Mouse (Mus musculus) neural tube, embryonic 15.5 days (tissue): ENCODE measurements around the gene Ptprn. TPM values are rescaled to one million over a fixed set of nuclear protein-coding genes. Genes with fewer than 3 reads are reported as not detected.

Experiments used
- ATAC-seq: fragments of 200-750 bp; cut with Nextera tagmentation; 2 replicates; pipeline ENCODE4 v1.8.0; 2017; ENCODE audit warnings: mild to moderate bottlenecking, moderate TSS enrichment, moderate library complexity; ENCODE audit not compliant: low FRiP score
- H3K27ac ChIP-seq: fragments of 300-500 bp; sonication (generic); replicated peaks from 2 replicates; pipeline ENCODE4 v1.5.1; 2015; ENCODE audit warnings: mild to moderate bottlenecking, inconsistent platforms
- H3K27me3 ChIP-seq: fragments of 300-500 bp; sonication (generic); replicated peaks from 2 replicates; pipeline ENCODE4 v1.6.1; 2015; ENCODE audit warnings: inconsistent platforms
- H3K36me3 ChIP-seq: fragments of 300-500 bp; sonication (generic); 2 replicates; pipeline ENCODE4 v1.6.1; 2015; ENCODE audit warnings: inconsistent platforms
- H3K4me1 ChIP-seq: fragments of 300-500 bp; sonication (generic); 2 replicates; pipeline ENCODE4 v1.6.1; 2015; ENCODE audit warnings: inconsistent platforms
- H3K4me2 ChIP-seq: fragments of 300-500 bp; sonication (generic); 2 replicates; pipeline ENCODE4 v1.6.1; 2015; ENCODE audit warnings: inconsistent platforms, mild to moderate bottlenecking, moderate library complexity
- H3K4me3 ChIP-seq: fragments of 300-500 bp; sonication (generic); replicated peaks from 2 replicates; pipeline ENCODE4 v1.5.1; 2015; ENCODE audit warnings: mild to moderate bottlenecking, inconsistent platforms
- H3K9ac ChIP-seq: fragments of 300-500 bp; sonication (generic); replicated peaks from 2 replicates; pipeline ENCODE4 v1.6.1; 2015; ENCODE audit warnings: mild to moderate bottlenecking, inconsistent platforms
- H3K9me3 ChIP-seq: fragments of 300-500 bp; sonication (generic); replicated peaks from 2 replicates; pipeline ENCODE4 v1.6.1; 2016; ENCODE audit warnings: inconsistent platforms
- WGBS: fragments of 180-500 bp; shearing (Covaris S2); methylation state at CpG from one replicate; pipeline ENCODE4 v1.1.7; 2015; ENCODE audit warnings: mixed read lengths; 5-methylcytosine and 5-hydroxymethylcytosine counted together
- polyA plus RNA-seq: library from polyadenylated mRNA; unstranded; fragments of >200 nt; fragmentation: Nextera tagmentation; extraction: Ambion mirVana; gene quantifications from 2 replicates; pipeline ENCODE4 v1.2.1, GENCODE M21; 2015

Ptprn gene
- polyA plus RNA-seq, 1 experiment from 2014 or later: 32.4 TPM

DNA sequence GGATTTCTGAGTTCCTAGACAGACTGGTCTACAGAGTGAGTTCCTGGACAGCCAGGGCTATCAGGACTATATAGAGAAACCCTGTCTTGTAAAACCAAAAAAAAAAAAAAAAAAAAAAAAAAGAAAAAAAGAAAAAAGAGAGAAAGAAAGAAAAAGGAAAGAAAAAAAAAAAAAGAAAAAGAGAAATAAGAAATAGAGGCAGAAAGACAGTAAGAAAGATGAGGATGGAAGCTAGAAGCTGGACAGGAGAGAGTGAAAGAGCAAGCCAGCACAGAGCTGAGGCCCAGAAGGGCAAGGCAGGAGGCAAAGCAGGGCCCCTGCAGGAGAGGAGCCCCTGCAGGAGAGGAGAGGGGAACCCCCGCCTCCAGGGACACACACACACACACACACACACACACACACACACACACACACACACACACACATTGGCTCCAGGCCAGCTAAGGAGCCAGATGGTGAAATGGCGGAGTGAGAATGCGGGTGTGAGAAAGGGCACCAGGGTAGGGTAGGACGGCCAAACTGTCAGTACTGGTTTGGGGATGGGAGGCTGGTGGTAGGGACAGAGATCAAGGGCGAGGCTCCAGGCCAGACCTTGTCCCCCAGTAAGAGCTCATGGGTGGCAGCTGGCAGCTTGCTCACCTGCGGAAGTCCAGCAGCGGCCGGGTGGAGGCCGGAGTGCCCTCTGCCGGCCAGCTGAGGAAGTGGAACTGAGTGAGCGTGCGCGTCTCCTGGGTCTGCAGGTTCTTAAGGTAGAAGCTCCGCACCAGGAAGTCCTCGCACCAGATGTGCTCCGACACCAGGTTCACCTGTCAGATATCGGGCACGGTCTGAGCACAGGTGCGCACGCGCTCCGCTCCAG, 13.0 kb downstream of the Ptprn start:
- no peaks in the 10 kb centered on the region for H3K9me3 ChIP-seq
- WGBS: 4% methylated on average over 21 of the region's 22 CpGs
- 0 out of 2 replicates have a peak, but pooled peaks cover 4% of the 10 kb centered on the region for H3K36me3 ChIP-seq
- no peak overlapping the region for H3K27ac ChIP-seq
- ATAC-seq: peak; percentile 40
- H3K4me1 ChIP-seq: peaks cover 16% of the 10 kb centered on the region
- H3K9ac ChIP-seq: 0 out of 2 replicates have a peak overlapping the region, but pooled peaks have one; percentile 10
- H3K27me3 ChIP-seq: no peaks in the 10 kb centered on the region
- peak overlapping the region; percentile 27 for H3K4me3 ChIP-seq
- peak overlapping the region; percentile 57 for H3K4me2 ChIP-seq

DNA sequence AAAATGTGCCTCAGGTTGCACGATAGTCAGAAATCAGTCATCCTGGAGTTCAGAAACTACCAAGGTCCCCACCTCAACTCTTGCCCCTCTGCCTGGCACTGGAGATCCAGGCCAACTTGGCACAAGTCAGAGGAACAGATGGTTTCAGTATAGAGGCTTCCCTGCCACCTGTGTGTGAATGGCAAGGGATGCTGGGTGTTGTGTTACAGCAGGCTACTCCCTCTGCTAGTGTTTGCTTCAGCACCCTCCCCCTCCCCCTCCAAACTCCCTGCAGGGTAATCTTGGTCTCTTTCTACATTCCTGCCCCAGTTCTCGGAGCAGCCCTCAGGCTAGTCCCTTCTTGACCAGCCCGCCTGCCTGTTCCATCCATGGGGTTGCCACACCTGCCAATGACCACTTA, 13.8 kb downstream of the Ptprn start:
- no peaks in the 10 kb centered on the region for H3K9me3 ChIP-seq
- no peak for ATAC-seq

DNA sequence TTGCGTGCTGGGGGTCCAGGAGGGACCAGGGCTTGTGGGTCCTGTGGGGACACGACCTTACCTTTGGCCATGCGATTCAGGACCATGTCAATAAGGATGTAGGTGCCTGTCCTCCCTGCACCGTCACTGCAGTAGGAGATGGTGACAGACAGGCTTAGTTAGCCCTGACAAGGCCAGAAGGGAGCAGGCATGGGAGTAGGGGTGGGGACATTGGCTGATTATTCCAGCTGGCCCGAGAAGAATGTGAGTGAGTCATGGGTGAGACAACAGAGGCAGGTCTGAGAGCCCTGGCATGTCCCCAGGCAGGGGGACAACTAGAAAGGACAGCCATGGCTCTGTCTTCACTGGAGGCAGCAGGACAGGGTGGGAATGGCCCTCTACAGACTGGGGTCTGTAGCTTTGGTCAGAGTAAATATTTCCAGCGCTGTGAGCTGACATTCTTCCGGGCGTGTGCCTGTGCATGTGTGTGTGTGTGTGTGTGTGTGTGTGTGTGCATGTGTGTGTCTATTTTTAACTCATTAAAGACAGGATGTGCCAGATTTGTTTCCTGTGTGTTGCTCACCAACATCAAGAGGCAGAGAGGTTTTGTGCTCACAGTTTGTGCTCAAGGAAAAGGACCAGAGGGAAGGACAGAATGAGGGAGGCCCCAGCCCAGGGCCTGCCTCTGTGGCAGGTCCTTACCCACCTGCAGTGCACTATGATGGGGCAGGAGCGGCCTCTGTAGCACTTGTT, 16.1 kb downstream of the Ptprn start:
- Histone ChIP-seq H3K4me2 (no peak overlapping the region), H3K36me3 (peaks cover 12% of the 10 kb centered on the region), H3K27me3 (no peaks in the 10 kb centered on the region), H3K27ac (no peak overlapping the region), H3K9me3 (no peaks in the 10 kb centered on the region), H3K4me1 (peaks cover 16% of the 10 kb centered on the region), H3K4me3 (no peak overlapping the region), H3K9ac (no peak overlapping the region)
- no peak for ATAC-seq
- 53% methylated on average over 9 of the region's 9 CpGs for WGBS

More for the DNA sequence above, 13.8 kb downstream of the Ptprn start:
- H3K27ac ChIP-seq: no peak overlapping the region
- 0 out of 2 replicates have a peak, but pooled peaks cover 2% of the 10 kb centered on the region for H3K36me3 ChIP-seq
- H3K4me1 ChIP-seq: peaks cover 16% of the 10 kb centered on the region
- WGBS: 60% methylated on average over 3 of the region's 3 CpGs
- H3K4me3 ChIP-seq: no peak overlapping the region
- H3K27me3 ChIP-seq: no peaks in the 10 kb centered on the region
- no peak overlapping the region for H3K4me2 ChIP-seq
- no peak overlapping the region for H3K9ac ChIP-seq

DNA sequence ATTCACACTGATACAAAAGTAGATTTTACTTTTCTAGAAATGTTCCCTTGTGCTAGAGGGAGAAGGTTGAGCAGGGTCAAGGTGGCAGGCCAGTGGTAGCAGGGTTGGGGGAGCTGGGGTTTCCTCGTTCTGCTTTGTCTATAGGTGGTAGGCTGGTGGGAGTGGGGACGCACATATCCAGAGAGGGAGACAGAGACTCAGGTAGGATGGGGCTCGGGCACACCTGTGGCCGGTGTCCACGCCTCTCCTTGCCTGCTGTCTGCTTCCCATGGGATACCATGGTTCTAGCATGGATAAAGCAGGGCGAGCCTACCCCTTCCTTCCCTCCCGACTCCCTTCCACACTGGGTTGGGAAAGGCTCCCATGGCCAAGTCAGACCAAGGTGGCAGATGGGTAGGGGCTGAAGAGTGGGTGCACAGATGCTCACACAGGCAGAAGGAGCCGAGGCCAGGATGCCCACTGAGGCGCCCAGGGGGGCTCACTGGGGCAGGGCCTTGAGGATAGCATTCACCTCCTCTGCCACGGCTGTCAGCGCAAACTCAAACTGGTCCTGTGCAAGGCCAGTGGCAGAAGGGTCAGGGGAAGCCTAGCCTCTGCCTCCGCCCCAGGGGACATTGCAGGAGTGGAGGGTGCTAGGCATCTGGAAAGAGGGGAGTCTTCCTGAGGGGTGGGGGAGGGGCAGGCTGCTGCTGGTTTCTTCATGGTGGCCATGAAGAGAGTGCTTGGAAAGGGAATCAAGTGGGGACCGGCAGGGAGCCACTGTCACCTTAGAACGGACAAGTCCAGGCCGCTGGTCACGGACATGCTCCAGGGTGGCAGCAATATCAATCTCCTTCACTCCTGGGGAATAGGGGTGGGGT, 17.0 kb downstream of the Ptprn start:
- no peak for ATAC-seq
- no peak overlapping the region for H3K4me3 ChIP-seq
- H3K4me1 ChIP-seq: peaks cover 16% of the 10 kb centered on the region
- peaks cover 12% of the 10 kb centered on the region for H3K36me3 ChIP-seq
- WGBS: 84% methylated on average over 16 of the region's 16 CpGs
- H3K27me3 ChIP-seq: no peaks in the 10 kb centered on the region
- H3K9ac ChIP-seq: no peak overlapping the region
- H3K4me2 ChIP-seq: no peak overlapping the region
- H3K27ac ChIP-seq: no peak overlapping the region
- no peaks in the 10 kb centered on the region for H3K9me3 ChIP-seq

DNA sequence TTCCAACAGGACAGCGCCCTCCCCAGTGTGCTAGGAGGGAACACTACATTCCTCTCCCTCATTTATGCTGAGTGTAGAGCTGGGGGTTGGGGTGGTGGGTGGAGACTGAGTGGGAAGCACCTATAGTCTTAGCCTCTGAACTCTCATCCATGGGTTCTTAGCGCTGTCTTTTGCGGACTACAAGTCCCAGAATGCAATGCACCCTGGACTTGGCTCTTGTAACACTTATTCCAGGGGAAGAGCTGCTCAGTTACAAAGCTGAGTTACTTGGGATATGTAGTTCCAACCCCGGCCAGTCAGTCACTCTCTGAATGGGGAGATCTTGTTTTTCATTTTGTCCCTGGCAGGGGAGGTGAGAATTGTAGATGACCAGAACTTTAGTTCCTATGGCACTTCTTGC, 19.5 kb downstream of the Ptprn start:
- Histone ChIP-seq H3K4me3 (no peak overlapping the region), H3K9ac (no peak overlapping the region), H3K9me3 (no peaks in the 10 kb centered on the region), H3K27me3 (no peaks in the 10 kb centered on the region), H3K4me2 (no peak overlapping the region), H3K4me1 (peaks cover 9% of the 10 kb centered on the region; the same call in 1 of the 2 replicates), H3K27ac (no peak overlapping the region), H3K36me3 (peaks cover 32% of the 10 kb centered on the region)
- peak; percentile 77 for ATAC-seq
- 32% methylated on average over 4 of the region's 4 CpGs for WGBS

DNA sequence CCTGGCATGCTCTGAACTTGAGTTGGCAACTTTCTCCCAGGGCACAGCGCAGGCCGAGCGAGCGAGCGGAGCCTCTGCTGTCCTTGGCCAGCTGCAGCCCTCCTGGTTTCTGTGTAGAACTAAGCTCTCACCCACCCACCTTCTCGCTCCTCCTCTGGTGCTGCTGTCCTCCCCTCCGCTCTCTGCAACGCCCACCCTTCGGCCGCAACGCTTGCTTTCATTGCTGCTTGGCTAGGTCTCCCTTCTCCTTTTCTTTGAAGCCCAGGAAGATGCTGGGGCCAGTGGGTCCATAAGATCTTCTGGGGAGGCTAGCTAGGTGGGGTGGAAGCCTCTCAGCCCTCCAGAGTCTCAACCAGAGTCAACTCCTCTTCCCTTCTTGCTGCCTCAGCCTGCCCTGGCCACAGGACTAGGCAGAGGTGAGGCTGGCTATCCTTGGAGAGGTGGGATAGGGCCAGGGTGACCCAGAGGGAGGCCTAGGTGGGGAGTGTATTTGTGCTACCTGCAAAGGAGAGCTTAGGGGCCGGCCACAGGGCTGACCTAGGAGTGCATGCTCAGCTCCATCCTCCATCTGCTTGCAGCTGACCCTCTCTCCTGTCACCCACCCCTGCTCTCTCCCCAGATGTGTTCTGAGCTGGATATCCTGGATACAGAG, 20.0 kb downstream of the Ptprn start:
- H3K4me1 ChIP-seq: peaks cover 9% of the 10 kb centered on the region; the same call in 1 of the 2 replicates
- WGBS: 90% methylated on average over 12 of the region's 12 CpGs
- ATAC-seq: 0 out of 2 replicates have a peak, but pooled peaks have one; percentile 11
- no peak overlapping the region for H3K27ac ChIP-seq
- H3K9me3 ChIP-seq: no peaks in the 10 kb centered on the region
- H3K27me3 ChIP-seq: no peaks in the 10 kb centered on the region
- H3K4me2 ChIP-seq: no peak overlapping the region
- H3K4me3 ChIP-seq: no peak overlapping the region
- H3K36me3 ChIP-seq: peaks cover 37% of the 10 kb centered on the region
- no peak overlapping the region for H3K9ac ChIP-seq

DNA sequence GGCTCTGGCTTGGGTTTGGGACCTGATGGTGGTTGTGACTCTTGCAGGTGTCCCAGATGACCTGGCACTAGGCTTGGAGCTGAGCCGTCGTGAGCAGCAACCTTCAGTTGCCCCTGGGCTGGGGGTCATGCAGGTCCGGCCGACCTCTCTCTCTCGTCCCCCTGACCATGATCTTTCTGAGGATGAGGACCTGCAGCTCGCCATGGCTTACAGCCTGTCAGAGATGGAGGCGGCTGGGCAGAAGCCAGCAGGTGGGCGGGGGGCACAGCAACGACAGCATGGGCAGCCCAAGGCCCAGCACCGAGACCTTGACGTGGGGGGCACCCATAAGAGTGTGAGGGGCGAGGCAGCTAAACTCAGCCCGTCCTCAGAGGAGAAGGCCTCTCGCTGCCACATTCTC, 20.9 kb downstream of the Ptprn start:
- Histone ChIP-seq H3K4me1 (peaks cover 9% of the 10 kb centered on the region; the same call in 1 of the 2 replicates), H3K9ac (no peak overlapping the region), H3K4me3 (no peak overlapping the region), H3K9me3 (no peaks in the 10 kb centered on the region), H3K27ac (no peak overlapping the region), H3K27me3 (no peaks in the 10 kb centered on the region), H3K36me3 (peaks cover 37% of the 10 kb centered on the region), H3K4me2 (no peak overlapping the region)
- ATAC-seq: no peak
- 90% methylated on average over 14 of the region's 14 CpGs for WGBS

DNA sequence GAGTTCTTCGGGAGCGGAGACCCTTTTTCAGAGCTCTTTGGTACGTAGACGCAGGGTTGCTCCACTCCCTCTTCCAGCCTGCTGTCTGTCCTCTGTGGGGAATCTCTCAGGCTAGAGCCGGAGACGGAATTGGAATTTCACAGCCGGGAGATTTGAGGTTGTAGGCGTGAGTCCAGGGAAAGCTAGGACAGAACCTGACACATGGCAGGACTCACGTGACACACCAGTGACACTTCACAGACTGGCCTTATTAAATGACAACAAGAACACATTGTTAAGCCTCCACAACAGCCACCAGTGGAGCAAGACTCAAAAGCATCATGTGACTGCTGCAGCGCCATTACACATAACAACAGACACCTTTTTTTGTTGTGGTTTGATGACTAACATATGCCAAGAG, 24.7 kb downstream of the Ptprn start:
- H3K4me3 ChIP-seq: no peak overlapping the region
- no peaks in the 10 kb centered on the region for H3K27me3 ChIP-seq
- peaks cover 37% of the 10 kb centered on the region for H3K36me3 ChIP-seq
- peaks cover 26% of the 10 kb centered on the region for H3K4me1 ChIP-seq
- H3K27ac ChIP-seq: no peak overlapping the region
- H3K9ac ChIP-seq: no peak overlapping the region
- ATAC-seq: no peak
- H3K4me2 ChIP-seq: no peak overlapping the region
- no peaks in the 10 kb centered on the region for H3K9me3 ChIP-seq
- 89% methylated on average over 10 of the region's 10 CpGs for WGBS

DNA sequence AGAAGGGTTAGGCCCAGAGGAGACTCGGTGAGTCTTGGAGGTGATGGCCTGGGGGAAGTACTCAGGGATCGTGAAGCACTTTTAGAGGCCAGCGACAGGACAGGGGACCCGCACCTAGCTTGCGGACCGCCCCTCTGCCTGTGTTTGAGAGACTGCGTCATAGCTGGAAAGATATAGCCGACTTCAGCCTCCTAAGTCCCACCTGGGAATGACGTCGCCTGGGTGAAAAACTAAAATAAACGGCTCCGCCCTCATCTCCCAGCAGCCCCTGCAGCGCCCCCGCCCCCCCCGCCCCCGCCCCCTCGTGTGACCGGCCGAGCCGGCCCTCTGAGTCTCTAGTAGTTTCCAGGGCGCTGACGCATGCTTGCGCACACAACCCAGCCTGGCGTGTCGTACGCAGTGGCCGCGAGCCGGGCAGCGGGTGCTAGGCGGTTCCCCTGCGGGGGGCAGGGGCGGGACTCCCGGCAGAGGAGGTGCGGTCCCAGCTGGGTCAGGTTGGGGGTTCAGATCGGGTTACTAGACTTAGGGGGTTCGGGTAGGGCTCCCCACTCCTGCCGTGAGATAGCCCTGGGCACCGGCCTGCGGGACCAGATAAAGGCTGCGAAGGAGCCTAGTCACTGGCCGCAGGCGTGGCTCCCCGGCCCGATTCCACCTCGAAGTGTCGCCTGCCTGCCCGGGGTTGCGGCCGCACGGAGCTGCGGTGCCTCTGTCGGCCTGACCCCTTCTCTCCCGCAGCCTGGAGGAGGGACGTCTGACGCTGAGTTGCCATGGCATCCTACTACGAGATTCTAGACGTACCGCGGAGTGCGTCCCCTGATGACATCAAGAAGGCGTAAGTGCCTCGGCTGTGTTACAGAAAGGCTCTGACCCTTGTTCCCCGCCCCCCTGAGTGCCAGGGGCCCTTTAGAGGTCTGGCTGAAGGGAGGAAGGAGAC, 27.9 kb downstream of the Ptprn start, which contains the start of gene Dnajb2:
Gene Dnajb2, plus strand, starts transcription at position 290 of the 934 bp plus-strand sequence.
- H3K27me3 ChIP-seq: no peaks in the 10 kb centered on the region
- H3K4me2 ChIP-seq: peak within 1 kb of the TSS; percentile 78
- no peaks in the 10 kb centered on the region for H3K9me3 ChIP-seq
- H3K27ac ChIP-seq: peak within 1 kb of the TSS; percentile 92
- peaks cover 27% of the 10 kb centered on the region for H3K4me1 ChIP-seq
- peak within 1 kb of the TSS; percentile 83 for H3K9ac ChIP-seq
- under 1% methylated on average over 63 of the region's 64 CpGs for WGBS
- H3K36me3 ChIP-seq: peaks cover 17% of the 10 kb centered on the region
- H3K4me3 ChIP-seq: peak within 1 kb of the TSS; percentile 80
- peak; percentile 89 for ATAC-seq

DNA sequence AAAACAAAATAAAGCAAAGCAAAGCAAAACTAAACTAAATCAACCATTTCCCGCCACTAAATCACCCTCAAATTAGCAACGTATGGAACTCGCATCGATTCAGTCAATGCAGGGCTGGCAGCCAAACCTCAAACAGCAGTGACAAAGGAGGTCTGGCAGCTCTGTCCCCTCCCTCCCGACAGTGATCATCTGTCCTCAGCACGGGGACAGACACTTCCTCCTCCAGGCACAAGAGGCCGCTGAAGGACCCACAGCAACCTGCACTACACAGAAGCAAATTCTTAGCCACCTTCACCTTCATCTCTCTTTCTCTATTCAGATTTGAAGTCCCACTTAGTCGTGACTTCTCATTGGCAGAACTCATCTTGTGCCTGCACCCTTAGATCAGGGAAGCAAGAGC, 29.7 kb downstream of the Ptprn start:
- no peak overlapping the region for H3K4me3 ChIP-seq
- H3K9me3 ChIP-seq: no peaks in the 10 kb centered on the region
- H3K27ac ChIP-seq: no peak overlapping the region
- no peak overlapping the region for H3K9ac ChIP-seq
- H3K27me3 ChIP-seq: 0 out of 2 replicates have a peak, but pooled peaks cover 2% of the 10 kb centered on the region
- ATAC-seq: peak; percentile 51; the same call in 1 of the 2 replicates
- peak overlapping the region; percentile 22; the same call in 1 of the 2 replicates for H3K4me2 ChIP-seq
- H3K36me3 ChIP-seq: peaks cover 2% of the 10 kb centered on the region
- WGBS: under 1% methylated on average over 8 of the region's 8 CpGs
- H3K4me1 ChIP-seq: peaks cover 27% of the 10 kb centered on the region
